Mouse (Mus musculus) gastrocnemius, postnatal 4 days (tissue): ENCODE measurements around the gene Nup188. TPM values are rescaled to one million over a fixed set of nuclear protein-coding genes. Genes with fewer than 3 reads are reported as not detected.
A peak's percentile ranks its signal among the peaks of the same experiment; 100 is the strongest.

Source experiments
- DNase-seq, 2 experiments: peaks; one replicate each; pipeline ENCODE4 v3.0.0; 2021 to 2022; ENCODE audit warnings: low spot score in 2 of 2, mixed read lengths in 2 of 2
- total RNA-seq, 2 experiments: library from RNA; stranded (reverse); gene quantifications; 2 replicates each; pipeline ENCODE4 v1.2.3; 2021

Nup188 gene
- total RNA-seq, 2 experiments from 2014 or later = 32.7 to 34.2 TPM

GRCm38 (mm10) chr2:30345971-30346676 lies 59.9 kb downstream of the Nup188 start:
- DNase-seq = no peak

GRCm38 (mm10) chr2:30349196-30349595 lies 63.0 kb downstream of the Nup188 start:
- DNase-seq = no peak

- no peak for DNase-seq
Observed at GRCm38 (mm10) chr2:30351149-30351548, 65.0 kb downstream of the Nup188 start.

- DNase-seq = no peak
Observed at GRCm38 (mm10) chr2:30355861-30356260, 69.7 kb downstream of the Nup188 start.

- DNase-seq = no peak
Observed at GRCm38 (mm10) chr2:30356266-30356665, 70.1 kb downstream of the Nup188 start.

- DNase-seq = no peak
Observed at GRCm38 (mm10) chr2:30356906-30357305, 70.7 kb downstream of the Nup188 start.

- peak in 1 of 2 experiments; percentile 14 for DNase-seq
Observed at GRCm38 (mm10) chr2:30357552-30358510, 71.6 kb downstream of the Nup188 start.

DNA sequence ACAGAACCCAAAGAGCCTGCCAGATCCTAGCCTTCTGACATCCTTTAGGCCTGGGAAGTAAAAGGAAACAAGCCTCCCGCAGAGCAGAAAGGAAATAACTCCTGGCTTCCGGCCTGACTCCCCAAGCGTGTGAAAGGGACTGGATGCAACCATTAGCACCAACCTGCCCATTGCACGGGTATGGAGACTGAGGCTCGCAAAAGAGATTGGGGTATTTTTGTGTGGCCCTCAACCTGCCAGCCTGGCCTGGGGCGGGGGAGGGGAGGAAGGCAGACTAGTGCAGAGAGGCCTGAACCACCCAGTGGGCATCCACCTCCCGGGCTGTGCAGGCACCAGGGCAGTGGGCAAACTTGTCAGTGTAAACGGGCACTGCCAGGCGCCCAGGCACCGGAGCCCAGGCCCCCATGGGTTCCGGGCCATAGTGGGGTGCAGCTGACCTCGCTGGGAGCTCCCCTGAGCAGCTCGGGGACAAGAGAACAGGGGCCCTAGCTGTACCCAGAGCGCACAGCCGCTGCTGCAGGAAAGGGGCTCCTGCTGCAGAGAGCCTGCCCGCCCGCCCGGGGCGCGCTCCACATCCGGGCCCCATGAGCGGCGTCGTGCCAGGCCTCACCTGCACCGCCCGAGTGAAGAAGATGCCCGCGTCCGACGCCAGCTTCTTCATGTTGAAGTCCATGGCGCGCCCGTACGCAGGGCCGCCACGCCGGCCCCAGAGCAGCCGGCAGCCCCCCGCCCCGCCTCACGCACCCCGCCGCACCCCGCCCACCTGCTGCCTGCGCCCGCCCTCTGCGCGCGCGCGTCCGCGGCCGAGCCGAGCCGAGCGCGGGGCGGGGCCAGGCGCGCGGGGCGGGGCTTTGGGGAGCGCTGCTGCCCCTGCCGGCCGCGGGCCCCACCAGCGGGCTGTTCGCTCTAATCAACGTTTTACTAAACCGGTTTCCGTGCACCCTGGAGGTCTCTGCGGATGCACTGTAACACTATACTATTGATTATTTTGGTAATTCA lies 72.6 kb downstream of the Nup188 start, which contains the start of gene Sh3glb2:
Gene Sh3glb2, minus strand, starts transcription at position 805 of the 999 bp plus-strand sequence.
- peak; percentile 87 to 89 for DNase-seq

- no peak for DNase-seq
Observed at GRCm38 (mm10) chr2:30360626-30361025, 74.4 kb downstream of the Nup188 start.

DNA sequence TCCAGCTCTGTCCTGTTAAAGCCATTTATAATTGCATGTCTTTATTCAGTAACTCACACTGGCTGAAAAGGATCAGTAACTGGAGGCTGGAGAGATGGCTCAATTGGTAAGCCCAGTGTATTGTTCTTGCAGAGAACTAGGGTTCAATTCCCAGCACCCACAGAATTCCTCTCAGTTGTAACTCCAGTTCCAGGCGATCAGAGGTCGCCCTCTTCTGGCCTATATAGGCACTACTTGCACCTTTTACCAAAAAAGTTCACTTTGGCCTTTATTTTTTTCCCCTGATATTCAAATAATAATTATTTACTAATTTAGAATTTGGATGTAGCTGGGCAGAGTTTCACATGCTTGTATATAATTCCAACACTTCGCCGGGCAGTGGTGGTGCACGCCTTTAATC lies 76.7 kb downstream of the Nup188 start:
- no peak for DNase-seq

DNA sequence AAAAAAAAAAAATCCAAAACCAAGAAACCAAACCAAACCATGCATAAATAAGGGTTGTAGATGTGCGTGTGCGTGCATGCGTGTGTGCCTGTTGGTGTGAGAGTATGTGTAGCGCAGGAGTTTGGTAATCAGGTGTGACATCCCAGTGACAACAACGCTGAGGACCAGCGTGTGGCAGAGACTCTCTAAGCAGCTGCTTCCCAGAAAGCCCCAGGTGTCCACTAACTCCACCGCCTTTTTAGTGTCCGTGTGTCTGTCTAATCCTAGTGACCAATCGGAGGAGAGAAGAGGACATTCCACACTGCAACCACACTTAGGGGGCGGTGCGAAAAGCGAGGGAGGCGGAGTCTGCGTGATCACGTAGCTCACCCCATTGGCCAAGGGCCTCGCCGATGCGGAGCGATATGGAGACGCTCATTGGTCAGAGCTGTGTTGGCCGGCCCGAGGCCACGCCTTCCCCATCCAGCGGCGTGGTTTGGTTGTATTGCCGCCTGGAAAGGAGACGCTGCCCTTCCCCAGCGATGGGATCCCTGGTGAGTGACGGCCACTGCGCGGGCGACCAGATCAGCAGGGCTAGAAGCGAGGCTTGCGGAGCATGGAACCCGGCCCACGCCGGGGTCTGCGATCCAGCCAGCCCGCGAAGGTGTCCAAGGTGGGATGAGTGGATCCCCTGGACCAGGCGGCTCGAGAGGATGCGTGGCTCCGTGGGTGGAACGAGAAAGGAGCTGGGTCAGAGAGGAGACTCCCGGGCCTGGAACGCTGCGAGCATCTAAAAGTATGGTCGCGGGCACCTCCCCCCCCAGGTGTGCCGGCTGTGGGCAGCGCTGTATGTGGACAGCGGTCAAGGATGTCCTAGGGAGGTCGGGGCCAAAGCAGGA lies 77.8 kb downstream of the Nup188 start, which contains the start of gene Miga2:
Gene Miga2, plus strand, starts transcription at position 461 of the 878 bp plus-strand sequence.
- peak; percentile 93 to 98 for DNase-seq

GRCm38 (mm10) chr2:30365281-30366069 lies 79.3 kb downstream of the Nup188 start:
- DNase-seq = no peak

- no peak for DNase-seq
Observed at GRCm38 (mm10) chr2:30366203-30366602, 80.0 kb downstream of the Nup188 start.

DNA sequence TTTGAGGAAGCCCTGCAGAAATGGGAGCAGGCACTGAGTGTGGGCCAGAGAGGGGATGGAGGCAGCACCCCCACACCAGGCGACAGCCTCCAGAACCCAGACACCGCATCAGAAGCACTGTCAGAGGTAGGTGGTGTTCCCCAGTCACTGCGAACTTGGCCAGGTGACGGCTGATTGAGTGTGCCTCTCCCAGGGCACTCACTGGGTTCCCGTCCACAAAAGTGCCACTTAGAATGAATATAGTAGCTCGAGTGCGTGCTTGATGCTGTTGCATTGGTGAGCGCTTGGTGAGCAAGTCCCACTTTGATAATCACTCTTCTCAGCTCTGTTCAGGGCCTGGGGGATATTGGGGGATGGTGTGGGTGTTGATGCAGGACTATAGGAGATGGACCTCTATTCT lies 85.3 kb downstream of the Nup188 start:
- no peak for DNase-seq

DNA sequence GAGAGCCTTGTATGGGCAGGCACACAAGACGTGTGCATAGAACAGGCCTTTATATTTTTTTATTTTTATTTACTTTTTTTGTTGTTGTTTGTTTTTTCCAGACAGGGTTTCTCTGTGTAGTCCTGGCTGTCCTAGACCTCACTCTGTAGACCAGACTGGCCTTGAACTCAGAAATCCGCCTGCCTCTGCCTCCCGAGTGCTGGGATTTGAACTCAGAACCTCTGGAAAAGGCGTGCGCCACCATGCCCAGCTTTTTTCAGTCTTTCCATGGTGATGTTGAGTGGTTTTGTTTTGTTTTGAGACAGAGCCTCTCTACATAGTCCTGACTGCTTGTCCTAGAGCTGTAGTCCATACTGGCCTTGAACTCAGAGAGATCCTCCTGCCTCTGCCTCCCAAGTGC lies 86.5 kb downstream of the Nup188 start:
- DNase-seq = no peak

GRCm38 (mm10) chr2:30375893-30376292 lies 89.7 kb downstream of the Nup188 start:
- DNase-seq = no peak

DNA sequence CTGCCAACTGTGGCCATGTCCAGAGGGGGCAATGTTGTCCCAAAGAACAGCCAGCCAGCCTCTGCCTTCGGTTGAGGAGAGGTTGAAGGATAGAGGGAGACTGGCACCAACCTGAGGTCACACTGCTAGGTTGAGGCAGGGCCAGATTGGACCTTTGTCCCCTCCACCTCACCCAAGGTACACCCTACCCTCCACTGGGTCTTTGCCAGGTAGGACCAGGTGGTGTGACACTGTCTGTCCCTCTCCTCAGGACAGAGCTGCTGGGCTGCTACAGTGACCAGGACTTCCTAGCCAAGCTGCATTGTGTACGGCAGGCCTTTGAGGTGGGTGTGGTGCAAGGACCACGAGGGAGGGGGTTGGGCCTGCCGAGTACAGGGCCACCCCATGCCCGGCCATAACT lies 91.5 kb downstream of the Nup188 start:
- no peak for DNase-seq

DNA sequence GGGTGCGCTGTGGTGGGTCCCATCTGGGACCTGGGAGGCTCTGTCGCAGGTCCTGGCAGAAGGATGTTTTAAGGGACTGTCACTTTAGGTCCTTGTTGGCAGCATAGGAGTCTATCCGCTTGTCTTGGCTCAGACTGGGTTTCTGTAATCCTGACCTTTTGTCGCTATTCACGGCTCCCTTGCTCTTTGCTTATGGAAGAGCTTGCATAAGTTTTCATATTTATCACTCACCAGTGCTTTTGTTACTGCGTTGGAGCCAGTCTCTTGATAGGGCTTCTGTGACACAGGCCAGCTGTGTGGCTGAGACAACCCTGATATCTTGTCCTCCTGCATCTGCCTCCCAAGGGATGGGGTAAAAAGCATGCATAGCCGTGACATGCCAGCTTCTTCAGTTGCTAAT lies 93.1 kb downstream of the Nup188 start:
- no peak for DNase-seq
